Mouse (Mus musculus) intestine, postnatal 0 days (tissue): ENCODE measurements at regions not wholly inside any gene's neighbourhood (a gene's known extent, or its start where the extent isn't known, plus 50 kb on each side); places are given as distances from the start of the nearest gene placed in this dataset.
"Not testable (repeated sequence)": the region's sequence is repeated elsewhere in the genome, so short reads cannot be mapped to it uniquely, and the experiment has no call there.

Experiments used
- ATAC-seq: fragments of 200-750 bp; cut with Nextera tagmentation; 2 replicates; pipeline ENCODE4 v1.8.0; 2017; ENCODE audit warnings: mild to moderate bottlenecking, moderate TSS enrichment, moderate library complexity
- H3K27ac ChIP-seq: fragments of 300-500 bp; sonication (generic); 2 replicates; pipeline ENCODE4 v1.5.1; 2014; ENCODE audit warnings: mild to moderate bottlenecking, low read depth, low read length, moderate library complexity
- H3K27me3 ChIP-seq: fragments of 300-500 bp; sonication (generic); replicated peaks from 2 replicates; pipeline ENCODE4 v1.6.1; 2014; ENCODE audit warnings: low read length, mixed read lengths; ENCODE audit not compliant: control insufficient read depth, insufficient read depth
- H3K36me3 ChIP-seq: fragments of 300-500 bp; sonication (generic); 2 replicates; pipeline ENCODE4 v1.6.1; 2014; ENCODE audit warnings: mild to moderate bottlenecking, moderate library complexity; ENCODE audit not compliant: control insufficient read depth, insufficient read depth
- H3K4me1 ChIP-seq: fragments of 300-500 bp; sonication (generic); replicated peaks from 2 replicates; pipeline ENCODE4 v1.6.1; 2014; ENCODE audit warnings: antibody characterized with exemption, low read length, mixed read lengths; ENCODE audit not compliant: control insufficient read depth, insufficient read depth
- H3K4me2 ChIP-seq: fragments of 300-500 bp; sonication (generic); replicated peaks from 2 replicates; pipeline ENCODE4 v1.6.1; 2014; ENCODE audit warnings: low read depth, mild to moderate bottlenecking, moderate library complexity
- H3K4me3 ChIP-seq: fragments of 300-500 bp; sonication (generic); 2 replicates; pipeline ENCODE4 v1.5.1; 2014; ENCODE audit warnings: low read depth, low read length
- H3K9ac ChIP-seq: fragments of 300-500 bp; sonication (generic); 2 replicates; pipeline ENCODE4 v1.6.1; 2014; ENCODE audit warnings: mild to moderate bottlenecking, low read depth, low read length
- H3K9me3 ChIP-seq: fragments of 300-500 bp; sonication (generic); 2 replicates; pipeline ENCODE4 v1.6.1; 2016; ENCODE audit warnings: mixed run types; ENCODE audit not compliant: control insufficient read depth
- CTCF ChIP-seq: sonication (generic); IDR thresholded peaks from 2 replicates; pipeline ENCODE4 v1.5.1; 2016; ENCODE audit warnings: low read depth, mild to moderate bottlenecking, control low read depth, antibody characterized with exemption, moderate library complexity
- WGBS: fragments of 180-500 bp; shearing (Covaris S2); extraction: QIAGEN DNeasy Blood & Tissue Kit; methylation state at CpG from one replicate; pipeline ENCODE4 v1.1.7; 2014; 5-methylcytosine and 5-hydroxymethylcytosine counted together

GRCm38 (mm10) chr3:22304145-22304544 lies 227.7 kb downstream of the Tbl1xr1 start:
- H3K27ac ChIP-seq = no peak overlapping the region
- ATAC-seq = no peak
- no peak for TF ChIP-seq CTCF
- 35% methylated on average over 1 of the region's 1 CpGs for WGBS
- H3K36me3 ChIP-seq = no peaks in the 10 kb centered on the region
- H3K9ac ChIP-seq = no peak overlapping the region
- H3K27me3 ChIP-seq = no peaks in the 10 kb centered on the region
- H3K4me3 ChIP-seq = no peak overlapping the region
- no peaks in the 10 kb centered on the region for H3K9me3 ChIP-seq
- no peak overlapping the region for H3K4me2 ChIP-seq
- H3K4me1 ChIP-seq = no peaks in the 10 kb centered on the region

GRCm38 (mm10) chr3:22306624-22307023 lies 230.2 kb downstream of the Tbl1xr1 start:
- Histone ChIP-seq H3K4me2 (no peak overlapping the region), H3K27me3 (no peaks in the 10 kb centered on the region), H3K9me3 (no peaks in the 10 kb centered on the region), H3K36me3 (no peaks in the 10 kb centered on the region), H3K4me3 (no peak overlapping the region), H3K4me1 (no peaks in the 10 kb centered on the region), H3K9ac (no peak overlapping the region), H3K27ac (no peak overlapping the region)
- ATAC-seq = no peak
- peak; percentile 45; the same call in 1 of the 2 replicates for TF ChIP-seq CTCF
- 70% methylated on average over 4 of the region's 4 CpGs for WGBS

DNA sequence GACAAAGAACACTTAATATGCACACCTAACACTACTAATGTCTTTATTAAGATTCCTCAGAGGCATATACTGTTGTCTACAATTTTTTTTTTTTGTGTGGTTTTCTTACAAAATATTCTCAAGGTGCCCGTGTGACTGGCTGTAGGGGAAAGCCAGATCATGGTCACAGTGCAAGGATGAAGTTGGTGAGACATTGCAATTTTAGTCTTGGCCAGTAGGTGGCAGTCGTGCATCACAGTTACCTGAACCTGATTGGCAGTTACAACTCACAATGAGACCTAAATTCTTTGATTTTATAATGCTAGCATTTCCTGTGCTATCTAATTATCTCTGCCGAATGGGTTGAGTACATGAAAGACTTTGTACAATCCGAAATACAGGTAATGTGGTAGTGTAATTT lies 232.5 kb downstream of the Tbl1xr1 start:
- H3K4me1 ChIP-seq = no peaks in the 10 kb centered on the region
- H3K4me2 ChIP-seq = no peak overlapping the region
- H3K27me3 ChIP-seq = no peaks in the 10 kb centered on the region
- TF ChIP-seq CTCF = peak; percentile 92
- no peak overlapping the region for H3K27ac ChIP-seq
- ATAC-seq = no peak
- H3K9ac ChIP-seq = no peak overlapping the region
- no peaks in the 10 kb centered on the region for H3K9me3 ChIP-seq
- no peaks in the 10 kb centered on the region for H3K36me3 ChIP-seq
- H3K4me3 ChIP-seq = no peak overlapping the region
- 8% methylated on average over 4 of the region's 4 CpGs for WGBS

GRCm38 (mm10) chr3:22316466-22317185 lies 240.2 kb downstream of the Tbl1xr1 start:
- H3K9me3 ChIP-seq = no peaks in the 10 kb centered on the region
- no peaks in the 10 kb centered on the region for H3K4me1 ChIP-seq
- H3K27me3 ChIP-seq = no peaks in the 10 kb centered on the region
- no peak overlapping the region for H3K4me2 ChIP-seq
- ATAC-seq = no peak
- no peaks in the 10 kb centered on the region for H3K36me3 ChIP-seq
- TF ChIP-seq CTCF = no peak
- WGBS = 83% methylated on average over 10 of the region's 10 CpGs
- H3K4me3 ChIP-seq = no peak overlapping the region
- H3K9ac ChIP-seq = no peak overlapping the region
- H3K27ac ChIP-seq = no peak overlapping the region

- ATAC-seq, H3K4me2 ChIP-seq: not testable (repeated sequence)
- WGBS = 100% methylated on average over 1 of the region's 1 CpGs
Measured at GRCm38 (mm10) chr3:22320425-22320824, 244.0 kb downstream of the Tbl1xr1 start.

DNA sequence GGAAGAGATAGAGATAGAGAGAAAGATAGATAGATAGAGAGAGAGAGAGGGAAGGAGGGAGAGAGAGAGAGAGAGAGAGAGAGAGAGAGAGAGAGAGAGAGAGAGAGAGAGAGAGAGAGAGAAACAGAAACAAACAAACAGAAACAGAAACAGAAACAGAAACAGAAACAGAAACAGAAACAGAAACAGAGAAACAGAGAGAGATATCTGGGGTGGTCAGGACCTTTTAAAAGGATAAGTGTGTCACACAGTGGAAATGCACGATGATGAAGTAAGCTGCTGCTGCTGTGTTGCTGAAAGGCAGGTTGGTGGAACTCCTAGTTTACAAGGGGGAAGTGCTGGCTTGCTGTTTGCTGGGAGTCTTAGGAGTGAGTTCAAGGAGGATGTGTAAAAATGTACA lies 254.8 kb downstream of the Tbl1xr1 start:
- WGBS = 82% methylated on average over 1 of the region's 1 CpGs
- H3K9me3 ChIP-seq = no peaks in the 10 kb centered on the region
- H3K36me3 ChIP-seq = no peaks in the 10 kb centered on the region
- H3K27me3 ChIP-seq = no peaks in the 10 kb centered on the region
- no peak for ATAC-seq
- no peak overlapping the region for H3K9ac ChIP-seq
- no peak overlapping the region for H3K27ac ChIP-seq
- H3K4me2 ChIP-seq = no peak overlapping the region
- H3K4me1 ChIP-seq = no peaks in the 10 kb centered on the region
- H3K4me3 ChIP-seq = no peak overlapping the region
- no peak for TF ChIP-seq CTCF

More at GRCm38 (mm10) chr3:22320425-22320824, 244.0 kb downstream of the Tbl1xr1 start:
- not testable (repeated sequence) for H3K9ac ChIP-seq, H3K27ac ChIP-seq, H3K27me3 ChIP-seq, H3K4me3 ChIP-seq, H3K4me1 ChIP-seq, H3K36me3 ChIP-seq, H3K9me3 ChIP-seq
